Mouse (Mus musculus): ENCODE results near the gene Lpcat2.

Gene Lpcat2

DNA sequence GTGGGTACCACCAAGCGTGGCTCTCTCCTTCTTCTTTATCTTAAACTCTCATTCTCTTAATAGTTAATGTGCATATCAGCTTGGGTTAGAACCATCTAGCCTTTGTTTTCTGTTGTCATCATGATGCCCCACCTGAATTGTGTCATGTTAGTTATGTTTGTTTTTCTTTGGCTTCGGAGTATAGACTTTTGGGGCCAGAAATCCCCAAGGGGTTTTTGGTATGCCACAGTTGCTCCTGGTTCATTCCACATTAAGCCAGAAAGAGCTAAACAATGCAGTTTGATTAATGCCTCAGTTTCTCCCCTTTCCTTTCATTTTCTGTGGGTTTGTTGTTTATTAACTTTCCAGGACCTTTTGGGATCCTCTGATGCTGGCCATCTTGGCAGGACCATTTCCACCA lies 53.3 kb downstream of the Lpcat2 start:
- no peak for DNase-seq (ENCODE audit: low read depth)

- no peak for DNase-seq (ENCODE audit: low read depth)
Observed at GRCm38 (mm10) chr8:92911477-92911876, 56.3 kb downstream of the Lpcat2 start.

- peak; percentile 40 for DNase-seq (ENCODE audit: low read depth)
Observed at GRCm38 (mm10) chr8:92913396-92913795, 58.3 kb downstream of the Lpcat2 start.

GRCm38 (mm10) chr8:92916082-92916481 lies 60.9 kb downstream of the Lpcat2 start:
- no peak for DNase-seq (ENCODE audit: low read depth)

- no peak for DNase-seq (ENCODE audit: low read depth)
Observed at GRCm38 (mm10) chr8:92921768-92922167, 66.6 kb downstream of the Lpcat2 start.

GRCm38 (mm10) chr8:92928986-92929385 lies 73.8 kb downstream of the Lpcat2 start:
- no peak for DNase-seq (ENCODE audit: low read depth)

- peak; percentile 41 for DNase-seq (ENCODE audit: low read depth)
Observed at GRCm38 (mm10) chr8:92938056-92938455, 82.9 kb downstream of the Lpcat2 start.

DNA sequence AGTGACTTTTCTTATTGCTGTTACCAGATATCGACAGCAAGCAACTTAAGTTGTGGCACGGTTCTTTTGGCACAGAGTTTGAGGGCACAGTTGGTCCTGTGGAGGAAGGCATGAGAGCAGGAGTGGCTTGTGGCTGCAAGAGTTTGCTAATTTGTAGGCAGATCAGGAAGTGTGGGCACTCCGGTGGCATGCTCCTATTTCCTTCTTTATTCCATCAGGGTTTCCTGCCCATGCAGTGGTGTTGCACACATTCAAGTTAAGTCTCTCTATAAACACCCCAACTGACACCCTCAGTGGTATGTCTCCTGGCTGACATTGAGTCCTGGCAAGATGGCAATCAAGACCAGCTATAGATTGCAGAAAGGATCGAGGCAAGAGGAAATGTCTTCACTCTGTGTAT lies 93.9 kb downstream of the Lpcat2 start:
- DNase-seq (ENCODE audit: low read depth): no peak

GRCm38 (mm10) chr8:92950639-92951371 lies 95.7 kb downstream of the Lpcat2 start:
- DNase-seq (ENCODE audit: low read depth): no peak

DNA sequence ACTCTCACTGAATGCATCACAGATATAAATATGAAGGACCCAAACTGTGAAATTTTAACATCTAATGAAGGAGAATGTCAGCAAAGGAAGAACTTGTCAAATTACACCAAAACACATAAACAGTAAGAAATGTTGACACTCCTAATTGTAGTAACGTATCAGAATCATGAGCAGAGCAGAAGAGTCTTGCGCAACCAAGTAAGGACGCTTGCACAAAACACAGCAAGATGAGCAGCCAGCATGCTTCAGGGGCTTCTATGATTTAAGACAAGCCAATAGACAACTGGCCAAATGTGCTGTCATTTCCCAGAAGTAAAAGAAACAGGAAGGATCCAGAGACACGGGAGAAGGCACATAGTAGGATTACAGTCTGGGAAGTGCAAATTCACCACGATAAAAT lies 98.9 kb downstream of the Lpcat2 start:
- no peak for DNase-seq (ENCODE audit: low read depth)

GRCm38 (mm10) chr8:92959779-92960178 lies 104.6 kb downstream of the Lpcat2 start, which contains the start of gene Slc6a2:
TSS of gene Slc6a2 (plus strand) at chr8:92960079.
- no peak for DNase-seq (ENCODE audit: low read depth)

DNA sequence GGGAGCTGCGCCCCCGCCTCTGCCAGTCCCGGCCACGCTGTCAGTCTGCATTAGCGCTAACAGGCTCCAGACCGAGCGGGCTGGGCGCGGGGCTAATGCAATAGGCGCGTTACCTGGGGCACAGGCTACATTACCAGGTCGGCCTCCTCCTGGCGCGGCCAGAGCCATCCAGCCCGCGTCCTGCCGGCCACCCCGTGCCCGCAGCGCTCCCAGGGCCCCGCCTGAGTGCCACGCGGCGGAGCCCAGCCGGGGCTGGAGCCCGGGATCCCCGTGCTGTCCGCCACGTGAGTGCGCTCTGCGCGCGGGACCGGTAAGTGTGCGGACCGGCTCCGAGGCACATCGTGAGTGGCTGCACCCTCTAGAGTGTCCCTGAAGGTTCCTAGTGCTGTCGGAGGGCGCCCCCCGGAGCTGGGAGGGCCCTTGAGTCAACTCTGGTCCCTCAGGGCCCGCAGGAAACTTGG lies 105.3 kb downstream of the Lpcat2 start:
- no peak for DNase-seq (ENCODE audit: low read depth)

- DNase-seq (ENCODE audit: low read depth): no peak
Observed at GRCm38 (mm10) chr8:92961088-92961487, 105.9 kb downstream of the Lpcat2 start.

DNA sequence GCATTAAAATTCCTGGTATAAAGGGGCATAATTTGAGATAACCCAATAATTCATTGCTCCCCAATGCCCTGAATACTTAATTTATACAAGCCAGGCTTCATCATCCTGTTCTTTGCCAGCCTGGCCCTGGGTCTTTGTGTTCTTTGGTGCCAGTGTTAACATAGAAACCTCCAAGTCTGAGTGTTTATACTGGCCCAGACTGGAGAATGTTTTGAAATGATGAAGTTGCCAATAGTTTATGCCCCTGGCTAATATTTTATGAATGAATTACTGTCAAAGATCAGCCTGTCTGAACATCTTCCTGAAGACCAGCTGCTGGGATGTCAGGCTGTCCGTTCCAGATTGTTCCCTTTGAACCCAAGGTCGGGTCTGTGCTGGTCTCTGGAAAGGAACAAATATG lies 109.4 kb downstream of the Lpcat2 start:
- DNase-seq (ENCODE audit: low read depth): no peak

Measured in NIH3T3 (cell line).